Mouse (Mus musculus) MEL (cell line): ENCODE measurements around the gene Yif1a. TPM values are rescaled to one million over a fixed set of nuclear protein-coding genes. Genes with fewer than 3 reads are reported as not detected.

ENCODE experiments used
- polyA plus RNA-seq, 2 experiments: library from polyadenylated mRNA; stranded (reverse) in 1 of 2; unstranded in 1 of 2; fragments of >175 nt in 1 of 2; fragments of >200 nt in 1 of 2; gene quantifications; 2 replicates each; pipeline versions ENCODE4 v1.2.1 to v1.2.4; 2012; ENCODE audit warnings: low replicate concordance in 2 of 2, low read depth in 1 of 2; ENCODE audit not compliant: insufficient read length in 2 of 2, insufficient read depth in 1 of 2, missing spikeins in 1 of 2
- total RNA-seq: library from RNA; depleted of rRNA; stranded (reverse); fragments of 300-350 nt; gene quantifications from 2 replicates; pipeline ENCODE4 v1.2.3, GENCODE M21; 2012; rRNA removed

Gene Yif1a
- total and polyA plus RNA-seq, 3 experiments: 54.0 to 64.3 TPM; not detected in 1

Other genes with a start within 250 kb of the Yif1a start
- 43.3 and 48.3 TPM in 2 replicates for gene Ccs, start 249.2 kb upstream of the Yif1a start, total RNA-seq
- gene Ccs, start 249.2 kb upstream of the Yif1a start, polyA plus RNA-seq: 10 to 100 TPM in 1 of 2 experiments, not detected in 1; 56.6 TPM
- 0.04 TPM in 1 of 2 replicates, not detected in the other for gene Ccdc87, start 249.2 kb upstream of the Yif1a start, total RNA-seq
- under 1 TPM in 1 of 2 experiments, not detected in 1; 0.06 TPM for gene Ccdc87, start 249.2 kb upstream of the Yif1a start, polyA plus RNA-seq
- not detected in 2 replicates for gene Ctsf, start 233.4 kb upstream of the Yif1a start, total RNA-seq
- gene Ctsf, start 233.4 kb upstream of the Yif1a start, polyA plus RNA-seq: not detected
- 1.0 and 1.3 TPM in 2 replicates for gene Actn3, start 210.6 kb upstream of the Yif1a start, total RNA-seq
- gene Actn3, start 210.6 kb upstream of the Yif1a start, polyA plus RNA-seq: under 1 TPM in 1 of 2 experiments, not detected in 1; 0.65 TPM
- 12.9 and 15.8 TPM in 2 replicates for gene Zdhhc24, start 209.9 kb upstream of the Yif1a start, total RNA-seq
- 10 to 100 TPM in 1 of 2 experiments, not detected in 1; 21.1 TPM for gene Zdhhc24, start 209.9 kb upstream of the Yif1a start, polyA plus RNA-seq
- 1.2 and 1.4 TPM in 2 replicates for gene Bbs1, start 181.9 kb upstream of the Yif1a start, total RNA-seq
- gene Bbs1, start 181.9 kb upstream of the Yif1a start, polyA plus RNA-seq: 1 to 10 TPM in 1 of 2 experiments, not detected in 1; 1.9 TPM
- 58.7 and 59.4 TPM in 2 replicates for gene Dpp3, start 160.3 kb upstream of the Yif1a start, total RNA-seq
- 10 to 100 TPM in 1 of 2 experiments, not detected in 1; 82.7 TPM for gene Dpp3, start 160.3 kb upstream of the Yif1a start, polyA plus RNA-seq
- 0.08 TPM in 1 of 2 replicates, not detected in the other for gene Peli3, start 145.4 kb upstream of the Yif1a start, total RNA-seq
- under 1 TPM in 1 of 2 experiments, not detected in 1; 0.33 TPM for gene Peli3, start 145.4 kb upstream of the Yif1a start, polyA plus RNA-seq
- gene Mrpl11, start 126.4 kb upstream of the Yif1a start, total RNA-seq: 98.5 and 108 TPM in 2 replicates
- gene Mrpl11, start 126.4 kb upstream of the Yif1a start, polyA plus RNA-seq: 100 to 1,000 TPM; 124 to 317 TPM
- not detected in 2 replicates for gene Npas4, start 98.2 kb upstream of the Yif1a start, total RNA-seq
- gene Npas4, start 98.2 kb upstream of the Yif1a start, polyA plus RNA-seq: not detected
- gene Slc29a2, start 64.7 kb upstream of the Yif1a start, total RNA-seq: 2.1 and 3.2 TPM in 2 replicates
- 10 to 100 TPM in 1 of 2 experiments, not detected in 1; 10.9 TPM for gene Slc29a2, start 64.7 kb upstream of the Yif1a start, polyA plus RNA-seq
- 6.9 and 7.8 TPM in 2 replicates for gene B4gat1, start 49.7 kb upstream of the Yif1a start, total RNA-seq
- 1 to 10 TPM in 1 of 2 experiments, not detected in 1; 9.6 TPM for gene B4gat1, start 49.7 kb upstream of the Yif1a start, polyA plus RNA-seq
- gene AC124502.3, start 49.6 kb upstream of the Yif1a start, total RNA-seq: 1.1 and 2.1 TPM in 2 replicates
- gene AC124502.3, start 49.6 kb upstream of the Yif1a start, polyA plus RNA-seq: under 1 TPM in 1 of 2 experiments, not detected in 1; 0.75 TPM
- 22.3 and 29.6 TPM in 2 replicates for gene Brms1, start 47.2 kb upstream of the Yif1a start, total RNA-seq
- 10 to 100 TPM in 1 of 2 experiments, not detected in 1; 78.6 TPM for gene Brms1, start 47.2 kb upstream of the Yif1a start, polyA plus RNA-seq
- gene Rin1, start 38.1 kb upstream of the Yif1a start, total RNA-seq: 0.33 and 0.42 TPM in 2 replicates
- 1 to 10 TPM in 1 of 2 experiments, not detected in 1; 1.3 TPM for gene Rin1, start 38.1 kb upstream of the Yif1a start, polyA plus RNA-seq
- gene Cd248, start 20.5 kb upstream of the Yif1a start, total RNA-seq: 0.23 and 0.27 TPM in 2 replicates
- gene Cd248, start 20.5 kb upstream of the Yif1a start, polyA plus RNA-seq: under 1 TPM in 1 of 2 experiments, not detected in 1; 0.86 TPM
- gene Tmem151a, start 3.0 kb upstream of the Yif1a start, total RNA-seq: 0.29 TPM in 1 of 2 replicates, not detected in the other
- under 1 TPM in 1 of 2 experiments, not detected in 1; 0.63 TPM for gene Tmem151a, start 3.0 kb upstream of the Yif1a start, polyA plus RNA-seq
- 0.65 and 1.0 TPM in 2 replicates for gene Cnih2, start 10.0 kb downstream of the Yif1a start, total RNA-seq
- gene Cnih2, start 10.0 kb downstream of the Yif1a start, polyA plus RNA-seq: 1 to 10 TPM in 1 of 2 experiments, not detected in 1; 2.7 TPM
- 86.4 and 94.9 TPM in 2 replicates for gene Rab1b, start 18.5 kb downstream of the Yif1a start, total RNA-seq
- 100 to 1,000 TPM in 1 of 2 experiments, not detected in 1; 162 TPM for gene Rab1b, start 18.5 kb downstream of the Yif1a start, polyA plus RNA-seq
- 7.3 TPM in 2 replicates for gene Klc2, start 30.0 kb downstream of the Yif1a start, total RNA-seq
- gene Klc2, start 30.0 kb downstream of the Yif1a start, polyA plus RNA-seq: 10 to 100 TPM in 1 of 2 experiments, not detected in 1; 30.3 TPM
- 5.7 TPM in 2 replicates for gene Pacs1, start 184.6 kb downstream of the Yif1a start, total RNA-seq
- 10 to 100 TPM in 1 of 2 experiments, not detected in 1; 19.9 TPM for gene Pacs1, start 184.6 kb downstream of the Yif1a start, polyA plus RNA-seq
- 178 and 180 TPM in 2 replicates for gene Sf3b2, start 206.9 kb downstream of the Yif1a start, total RNA-seq
- gene Sf3b2, start 206.9 kb downstream of the Yif1a start, polyA plus RNA-seq: 100 to 1,000 TPM; 259 to 331 TPM
- not detected in 2 replicates for gene Gal3st3, start 209.8 kb downstream of the Yif1a start, total RNA-seq
- gene Gal3st3, start 209.8 kb downstream of the Yif1a start, polyA plus RNA-seq: under 1 TPM in 1 of 2 experiments, not detected in 1; 0.04 TPM
- not detected in 2 replicates for gene Catsper1, start 247.2 kb downstream of the Yif1a start, total RNA-seq
- not detected for gene Catsper1, start 247.2 kb downstream of the Yif1a start, polyA plus RNA-seq